Mouse (Mus musculus) forebrain, embryonic 13.5 days (tissue): Measurements from ENCODE around the gene Cib4. TPM values are rescaled to one million over a fixed set of nuclear protein-coding genes. Genes with fewer than 3 reads are reported as not detected.

Source experiments
- ATAC-seq: fragments of 200-750 bp; cut with Nextera tagmentation; 2 replicates; pipeline ENCODE4 v1.8.0; 2017
- H3K27ac ChIP-seq: fragments of 300-500 bp; sonication (generic); 2 replicates; pipeline ENCODE4 v1.5.1; 2015; ENCODE audit warnings: inconsistent platforms, mild to moderate bottlenecking, moderate library complexity
- H3K27me3 ChIP-seq: fragments of 300-500 bp; sonication (generic); 2 replicates; pipeline ENCODE4 v1.6.1; 2015; ENCODE audit warnings: mild to moderate bottlenecking, inconsistent platforms
- H3K36me3 ChIP-seq: fragments of 300-500 bp; sonication (generic); 2 replicates; pipeline ENCODE4 v1.6.1; 2015; ENCODE audit warnings: mild to moderate bottlenecking, inconsistent platforms; ENCODE audit not compliant: poor library complexity, severe bottlenecking
- H3K4me1 ChIP-seq: fragments of 300-500 bp; sonication (generic); 2 replicates; pipeline ENCODE4 v1.6.1; 2015; ENCODE audit warnings: inconsistent platforms
- H3K4me2 ChIP-seq: fragments of 300-500 bp; sonication (generic); 2 replicates; pipeline ENCODE4 v1.6.1; 2015; ENCODE audit warnings: inconsistent platforms, mild to moderate bottlenecking, moderate library complexity
- H3K4me3 ChIP-seq: fragments of 300-500 bp; sonication (generic); 2 replicates; pipeline ENCODE4 v1.5.1; 2015; ENCODE audit warnings: mild to moderate bottlenecking, inconsistent platforms
- H3K9ac ChIP-seq: fragments of 300-500 bp; sonication (generic); 2 replicates; pipeline ENCODE4 v1.6.1; 2015; ENCODE audit warnings: mild to moderate bottlenecking, inconsistent platforms
- H3K9me3 ChIP-seq: fragments of 300-500 bp; sonication (generic); replicated peaks from 2 replicates; pipeline ENCODE4 v1.6.1; 2016; ENCODE audit warnings: inconsistent platforms
- WGBS: fragments of 180-500 bp; shearing (Covaris S2); methylation state at CpG from one replicate; pipeline ENCODE4 v1.1.7; 2015; 5-methylcytosine and 5-hydroxymethylcytosine counted together
- polyA plus RNA-seq: library from polyadenylated mRNA; unstranded; fragments of >200 nt; fragmentation: Nextera tagmentation; extraction: Ambion mirVana; gene quantifications from 2 replicates; pipeline ENCODE4 v1.2.1, GENCODE M21; 2015

Gene Cib4
- polyA plus RNA-seq, 1 experiment from 2014 or later = not detected

GRCm38 (mm10) chr5:30587681-30588300 is 42.2 kb upstream of the Cib4 start, which contains the start of gene Kcnk3:
Gene Kcnk3 (plus strand): TSS chr5:30588170.
- H3K4me1 ChIP-seq = peaks cover 8% of the 10 kb centered on the region
- H3K27ac ChIP-seq = no peak within 1 kb of the TSS; the same call in 1 of the 2 replicates
- H3K9ac ChIP-seq = peak within 1 kb of the TSS; percentile 71
- peak within 1 kb of the TSS; percentile 53 for H3K4me3 ChIP-seq
- peaks cover 70% of the 10 kb centered on the region for H3K27me3 ChIP-seq
- no peaks in the 10 kb centered on the region for H3K9me3 ChIP-seq
- H3K4me2 ChIP-seq = peak within 1 kb of the TSS; percentile 91
- no peaks in the 10 kb centered on the region for H3K36me3 ChIP-seq
- ATAC-seq = peak; percentile 72
- WGBS = 0% methylated on average over 9 of the region's 54 CpGs

- no peak for ATAC-seq
- Histone ChIP-seq H3K9ac (no peak overlapping the region), H3K4me3 (peak overlapping the region; percentile 53; the same call in 1 of the 2 replicates), H3K4me2 (peak overlapping the region; percentile 91; the same call in 1 of the 2 replicates), H3K4me1 (peaks cover 8% of the 10 kb centered on the region), H3K27ac (no peak overlapping the region), H3K27me3 (peaks cover 70% of the 10 kb centered on the region), H3K9me3 (no peaks in the 10 kb centered on the region), H3K36me3 (no peaks in the 10 kb centered on the region)
- 27% methylated on average over 2 of the region's 2 CpGs for WGBS
These were observed 41.5 kb upstream of the Cib4 start for GRCm38 (mm10) chr5:30587101-30587500.

- Histone ChIP-seq H3K9ac (no peak overlapping the region), H3K4me2 (no peak overlapping the region), H3K27ac (no peak overlapping the region), H3K4me3 (no peak overlapping the region), H3K9me3 (no peaks in the 10 kb centered on the region), H3K27me3 (peaks cover 70% of the 10 kb centered on the region), H3K36me3 (no peaks in the 10 kb centered on the region), H3K4me1 (peaks cover 8% of the 10 kb centered on the region)
- 89% methylated on average over 2 of the region's 3 CpGs for WGBS
- ATAC-seq = no peak
These were observed 41.0 kb upstream of the Cib4 start for GRCm38 (mm10) chr5:30586616-30587015.

- Histone ChIP-seq H3K4me1 (no peaks in the 10 kb centered on the region), H3K36me3 (no peaks in the 10 kb centered on the region), H3K27me3 (peaks cover 24% of the 10 kb centered on the region), H3K4me2 (no peak overlapping the region), H3K4me3 (no peak overlapping the region), H3K9me3 (no peaks in the 10 kb centered on the region), H3K9ac (no peak overlapping the region), H3K27ac (no peak overlapping the region)
- 83% methylated on average over 5 of the region's 5 CpGs for WGBS
- ATAC-seq = no peak
These were observed 36.4 kb upstream of the Cib4 start for GRCm38 (mm10) chr5:30582017-30582416.

GRCm38 (mm10) chr5:30580725-30581124 is 35.1 kb upstream of the Cib4 start:
- WGBS = 38% methylated on average over 6 of the region's 6 CpGs
- H3K27me3 ChIP-seq = peaks cover 11% of the 10 kb centered on the region; the same call in 1 of the 2 replicates
- no peaks in the 10 kb centered on the region for H3K4me1 ChIP-seq
- H3K4me3 ChIP-seq = no peak overlapping the region
- no peak for ATAC-seq
- H3K9ac ChIP-seq = no peak overlapping the region
- H3K9me3 ChIP-seq = no peaks in the 10 kb centered on the region
- H3K27ac ChIP-seq = no peak overlapping the region
- H3K4me2 ChIP-seq = no peak overlapping the region
- H3K36me3 ChIP-seq = no peaks in the 10 kb centered on the region

- Histone ChIP-seq H3K4me3 (no peak overlapping the region), H3K4me2 (no peak overlapping the region), H3K9ac (no peak overlapping the region), H3K27ac (no peak overlapping the region), H3K4me1 (no peaks in the 10 kb centered on the region), H3K9me3 (0 out of 2 replicates have a peak, but pooled peaks cover 5% of the 10 kb centered on the region), H3K27me3 (no peaks in the 10 kb centered on the region; the same call in 1 of the 2 replicates), H3K36me3 (no peaks in the 10 kb centered on the region)
- WGBS = 83% methylated on average over 6 of the region's 6 CpGs
- ATAC-seq = no peak
These were observed 32.9 kb upstream of the Cib4 start for GRCm38 (mm10) chr5:30578445-30579080.

GRCm38 (mm10) chr5:30577654-30578310 is 32.1 kb upstream of the Cib4 start:
- H3K4me2 ChIP-seq = no peak overlapping the region
- WGBS = 79% methylated on average over 12 of the region's 12 CpGs
- H3K9me3 ChIP-seq = 0 out of 2 replicates have a peak, but pooled peaks cover 5% of the 10 kb centered on the region
- peak overlapping the region; percentile 21; the same call in 1 of the 2 replicates for H3K27ac ChIP-seq
- ATAC-seq = peak; percentile 50; the same call in 1 of the 2 replicates
- H3K4me1 ChIP-seq = no peaks in the 10 kb centered on the region
- no peak overlapping the region for H3K9ac ChIP-seq
- H3K27me3 ChIP-seq = no peaks in the 10 kb centered on the region
- no peak overlapping the region for H3K4me3 ChIP-seq
- no peaks in the 10 kb centered on the region for H3K36me3 ChIP-seq

GRCm38 (mm10) chr5:30577251-30577650 is 31.6 kb upstream of the Cib4 start:
- Histone ChIP-seq H3K4me3 (no peak overlapping the region), H3K9ac (no peak overlapping the region), H3K27me3 (no peaks in the 10 kb centered on the region), H3K36me3 (no peaks in the 10 kb centered on the region), H3K4me1 (no peaks in the 10 kb centered on the region), H3K27ac (no peak overlapping the region), H3K9me3 (0 out of 2 replicates have a peak, but pooled peaks cover 5% of the 10 kb centered on the region), H3K4me2 (no peak overlapping the region)
- 78% methylated on average over 9 of the region's 9 CpGs for WGBS
- no peak for ATAC-seq

GRCm38 (mm10) chr5:30576233-30576632 is 30.6 kb upstream of the Cib4 start:
- WGBS = 83% methylated on average over 7 of the region's 7 CpGs
- H3K27ac ChIP-seq = no peak overlapping the region

GRCm38 (mm10) chr5:30574367-30574766 is 28.7 kb upstream of the Cib4 start:
- H3K36me3 ChIP-seq = no peaks in the 10 kb centered on the region
- no peak overlapping the region for H3K9ac ChIP-seq
- 0 out of 2 replicates have a peak, but pooled peaks cover 5% of the 10 kb centered on the region for H3K9me3 ChIP-seq
- no peaks in the 10 kb centered on the region for H3K4me1 ChIP-seq
- no peak overlapping the region for H3K27ac ChIP-seq
- 93% methylated on average over 8 of the region's 8 CpGs for WGBS
- H3K27me3 ChIP-seq = no peaks in the 10 kb centered on the region
- H3K4me2 ChIP-seq = no peak overlapping the region
- no peak overlapping the region for H3K4me3 ChIP-seq
- ATAC-seq = no peak

More at GRCm38 (mm10) chr5:30576233-30576632, 30.6 kb upstream of the Cib4 start:
- no peak for ATAC-seq
- H3K4me3 ChIP-seq = no peak overlapping the region
- no peak overlapping the region for H3K4me2 ChIP-seq
- no peak overlapping the region for H3K9ac ChIP-seq
- no peaks in the 10 kb centered on the region for H3K36me3 ChIP-seq
- H3K4me1 ChIP-seq = no peaks in the 10 kb centered on the region
- no peaks in the 10 kb centered on the region for H3K27me3 ChIP-seq
- H3K9me3 ChIP-seq = 0 out of 2 replicates have a peak, but pooled peaks cover 5% of the 10 kb centered on the region

- no peak for ATAC-seq
- H3K27ac ChIP-seq = no peak overlapping the region
- 83% methylated on average over 5 of the region's 5 CpGs for WGBS
These were observed 26.2 kb upstream of the Cib4 start for GRCm38 (mm10) chr5:30571820-30572219.

GRCm38 (mm10) chr5:30568479-30568878 is 22.8 kb upstream of the Cib4 start:
- Histone ChIP-seq H3K9ac (no peak overlapping the region), H3K4me3 (no peak overlapping the region), H3K36me3 (no peaks in the 10 kb centered on the region), H3K4me2 (no peak overlapping the region), H3K9me3 (no peaks in the 10 kb centered on the region), H3K4me1 (no peaks in the 10 kb centered on the region), H3K27me3 (no peaks in the 10 kb centered on the region), H3K27ac (no peak overlapping the region)
- no peak for ATAC-seq
- WGBS = 100% methylated on average over 1 of the region's 1 CpGs

More at GRCm38 (mm10) chr5:30571820-30572219, 26.2 kb upstream of the Cib4 start:
- Histone ChIP-seq H3K4me3 (no peak overlapping the region), H3K4me1 (no peaks in the 10 kb centered on the region), H3K9ac (no peak overlapping the region), H3K27me3 (no peaks in the 10 kb centered on the region), H3K9me3 (0 out of 2 replicates have a peak, but pooled peaks cover 5% of the 10 kb centered on the region), H3K4me2 (no peak overlapping the region), H3K36me3 (no peaks in the 10 kb centered on the region)
